24 mouse cellular contexts compared by ENCODE assay signal in genomic region chrX:103308262-103308661, GRCm38 (mm10). TPM values are rescaled to one million over a fixed set of nuclear protein-coding genes. Genes with fewer than 3 reads are reported as not detected.
DNase-seq lines count a peak whose midpoint lies in the region; ATAC-seq and TF ChIP-seq lines count a peak whose summit lies in the region.
"Had no signal": no experiment of that assay in that cellular context is flagged by ENCODE, and none has a peak within 500 bp of the region (broad histone marks: within the 10 kb centered on the region; RNA-seq: fewer than 3 reads in every experiment).

No protein-coding gene starts in this region.

- H3K9me3 ChIP-seq in liver, embryonic 14.5 days (ENCODE audit: control insufficient read depth, low read length): no peaks in the 10 kb centered on the region
- no peaks in the 10 kb centered on the region for H3K9me3 ChIP-seq in liver, embryonic 12.5 days (replicated peaks)
- no peaks in the 10 kb centered on the region for H3K9me3 ChIP-seq in liver, postnatal 0 days (ENCODE audit: low read length)
- H3K9me3 ChIP-seq: embryonic facial prominence, embryonic 10.5 days; embryonic facial prominence, embryonic 12.5 days; forebrain, embryonic 13.5 days; forebrain, embryonic 15.5 days had no signal

- WGBS in kidney, adult 2 months: 63% methylated on average over 1 of the region's 1 CpGs
- WGBS in liver, embryonic 14.5 days (ENCODE audit: insufficient replicate concordance): 63% methylated on average over 1 of the region's 1 CpGs
- 50% methylated on average over 1 of the region's 1 CpGs for WGBS in liver, embryonic 12.5 days (ENCODE audit: insufficient replicate concordance)
- WGBS in liver, postnatal 0 days (ENCODE audit: insufficient replicate concordance): 59% methylated on average over 1 of the region's 1 CpGs

- H3K36me3 ChIP-seq in kidney, adult 2 months (ENCODE audit: control insufficient read depth, insufficient read depth, low read length): no peaks in the 10 kb centered on the region
- H3K36me3 ChIP-seq in liver, embryonic 14.5 days (replicated peaks; ENCODE audit: control insufficient read depth, insufficient read depth, low read depth): no peaks in the 10 kb centered on the region
- H3K36me3 ChIP-seq in liver, embryonic 12.5 days: no peaks in the 10 kb centered on the region
- H3K36me3 ChIP-seq in liver, postnatal 0 days (replicated peaks; ENCODE audit: insufficient read depth, low read length): no peaks in the 10 kb centered on the region
- H3K36me3 ChIP-seq: embryonic facial prominence, embryonic 10.5 days; embryonic facial prominence, embryonic 12.5 days; forebrain, embryonic 15.5 days had no signal

- H3K27ac ChIP-seq in kidney, adult 2 months (ENCODE audit: insufficient read depth, low read depth, low read length): no peak overlapping the region
- no peak overlapping the region for H3K27ac ChIP-seq in liver, embryonic 14.5 days
- H3K27ac ChIP-seq in liver, embryonic 12.5 days: no peak overlapping the region
- H3K27ac ChIP-seq in liver, postnatal 0 days (ENCODE audit: low read depth): no peak overlapping the region
- H3K27ac ChIP-seq: embryonic facial prominence, embryonic 10.5 days; embryonic facial prominence, embryonic 12.5 days; forebrain, embryonic 13.5 days; forebrain, embryonic 15.5 days had no signal

- no peak overlapping the region for H3K9ac ChIP-seq in liver, embryonic 14.5 days (replicated peaks)
- H3K9ac ChIP-seq in liver, embryonic 12.5 days: no peak overlapping the region
- no peak overlapping the region for H3K9ac ChIP-seq in liver, postnatal 0 days (replicated peaks)
- H3K9ac ChIP-seq: embryonic facial prominence, embryonic 12.5 days; forebrain, embryonic 13.5 days; forebrain, embryonic 15.5 days had no signal

- DNase-seq in kidney, adult 2 months: peak; percentile 1
- DNase-seq in kidney, adult 9 months: no peak
- no peak for DNase-seq in liver, embryonic 14.5 days (ENCODE audit: low read depth in 3 of 3, low spot score in 3 of 3)
- DNase-seq in liver, postnatal 0 days: no peak
- no peak for DNase-seq in Muller cell, postnatal 12 days (ENCODE audit: inconsistent ontology term)
- DNase-seq: adrenal gland, adult 8-10 months; adrenal gland, postnatal 14 days; adrenal gland, postnatal 36 days; cerebellum, adult 11-12 months; cerebellum, adult 2 months; cerebellum, adult 9-10 months; cerebellum, postnatal 10 days; cerebellum, postnatal 25 days had no signal

- ATAC-seq in liver, embryonic 14.5 days (ENCODE audit: insufficient read depth): peak; percentile 35; the same call in 1 of the 2 replicates
- ATAC-seq in liver, embryonic 12.5 days: no peak
- ATAC-seq in liver, postnatal 0 days: peak; percentile 71
- ATAC-seq: activated CD4-positive, CD25-positive, alpha-beta regulatory T cell, adult 4 months; forebrain, embryonic 13.5 days; forebrain, embryonic 15.5 days; Patski had no signal

- no peak for TF ChIP-seq POLR2A in kidney, adult 2 months (IDR thresholded peaks at IDR 0.05; ENCODE audit: low read depth, low read length)

- no peaks in the 10 kb centered on the region for H3K4me1 ChIP-seq in kidney, adult 2 months (ENCODE audit: control insufficient read depth, insufficient read depth, low read length)
- H3K4me1 ChIP-seq in liver, embryonic 14.5 days (replicated peaks; ENCODE audit: control insufficient read depth in 2 of 2, insufficient read depth in 2 of 2, low read length in 1 of 2): no peaks in the 10 kb centered on the region
- no peaks in the 10 kb centered on the region for H3K4me1 ChIP-seq in liver, embryonic 12.5 days
- no peaks in the 10 kb centered on the region for H3K4me1 ChIP-seq in liver, postnatal 0 days (ENCODE audit: insufficient read depth)
- H3K4me1 ChIP-seq: embryonic facial prominence, embryonic 10.5 days; embryonic facial prominence, embryonic 12.5 days; forebrain, embryonic 13.5 days; forebrain, embryonic 15.5 days had no signal

- H3K4me3 ChIP-seq in kidney, adult 2 months (ENCODE audit: insufficient read depth, low read depth, low read length): no peak overlapping the region
- H3K4me3 ChIP-seq in liver, embryonic 14.5 days (ENCODE audit: insufficient read depth in 1 of 2, low read depth in 2 of 2, low read length in 2 of 2): no peak overlapping the region
- no peak overlapping the region for H3K4me3 ChIP-seq in liver, embryonic 12.5 days
- no peak overlapping the region for H3K4me3 ChIP-seq in liver, postnatal 0 days (ENCODE audit: low read depth, low read length)
- H3K4me3 ChIP-seq: embryonic facial prominence, embryonic 10.5 days; embryonic facial prominence, embryonic 12.5 days; forebrain, embryonic 13.5 days; forebrain, embryonic 15.5 days had no signal

- no peak for TF ChIP-seq CTCF in kidney, adult 2 months (conservative IDR thresholded peaks at IDR 0.05; ENCODE audit: insufficient read depth, insufficient read length, low read depth, low read length)
- TF ChIP-seq CTCF in liver, embryonic 14.5 days (IDR thresholded peaks at IDR 0.05; ENCODE audit: low read depth): no peak
- TF ChIP-seq CTCF in liver, postnatal 0 days (IDR thresholded peaks at IDR 0.05; ENCODE audit: low read depth): no peak

- TF ChIP-seq EP300 in liver, embryonic 14.5 days (IDR thresholded peaks at IDR 0.05; ENCODE audit: low read depth): no peak
- TF ChIP-seq EP300 in liver, postnatal 0 days (IDR thresholded peaks at IDR 0.05; ENCODE audit: low read depth): no peak

- no peak overlapping the region for H3K4me2 ChIP-seq in liver, embryonic 14.5 days (ENCODE audit: low read depth)
- H3K4me2 ChIP-seq in liver, embryonic 12.5 days: no peak overlapping the region
- no peak overlapping the region for H3K4me2 ChIP-seq in liver, postnatal 0 days (ENCODE audit: low read depth, low read length)
- H3K4me2 ChIP-seq: embryonic facial prominence, embryonic 12.5 days; forebrain, embryonic 13.5 days; forebrain, embryonic 15.5 days had no signal

- H3K27me3 ChIP-seq in kidney, adult 2 months (replicated peaks; ENCODE audit: control insufficient read depth, insufficient read depth, low read length): no peaks in the 10 kb centered on the region
- H3K27me3 ChIP-seq in liver, embryonic 14.5 days (ENCODE audit: control insufficient read depth, insufficient read depth, low read length): no peaks in the 10 kb centered on the region
- peaks cover 32% of the 10 kb centered on the region for H3K27me3 ChIP-seq in liver, embryonic 12.5 days (replicated peaks)
- H3K27me3 ChIP-seq in liver, postnatal 0 days (ENCODE audit: insufficient read depth, low read length): no peaks in the 10 kb centered on the region
- H3K27me3 ChIP-seq: forebrain, embryonic 15.5 days had no signal

RNA-seq across cellular contexts. Expression of gene Cdx4, which starts 12.9 kb away (rescaled TPM):
- polyA plus RNA-seq in kidney, adult 2 months (2012; rRNA removed): 0.09 and 0.10 TPM in 2 replicates
- polyA plus RNA-seq in liver, embryonic 14.5 days (2012; rRNA removed): not detected in 2 replicates
- polyA plus RNA-seq in liver, embryonic 14.5 days (2014; fragmentation: Nextera tagmentation; extraction: Ambion mirVana): not detected in 2 replicates
- polyA plus RNA-seq in liver, embryonic 12.5 days (2016; fragmentation: Nextera tagmentation; extraction: Ambion mirVana): not detected in 2 replicates
- not detected in 2 replicates for polyA plus RNA-seq in liver, postnatal 0 days (2015; fragmentation: Nextera tagmentation; extraction: Ambion mirVana)
- polyA plus RNA-seq: activated CD4-positive, CD25-positive, alpha-beta regulatory T cell, adult 4 months; C2C12; cerebellum, adult 2 months; cortical plate, adult 2 months; embryonic facial prominence, embryonic 10.5 days; embryonic facial prominence, embryonic 12.5 days; embryonic facial prominence, embryonic 14.5 days; forebrain, embryonic 11.5 days; forebrain, embryonic 13.5 days; forebrain, embryonic 15.5 days; Patski had no signal

RNA-seq across cellular contexts. Expression of gene Chic1, which starts 48.0 kb away (rescaled TPM):
- polyA plus RNA-seq in kidney, adult 2 months (2012; rRNA removed): 0.91 and 1.5 TPM in 2 replicates
- 0.19 and 0.26 TPM in 2 replicates for polyA plus RNA-seq in liver, embryonic 14.5 days (2012; rRNA removed)
- polyA plus RNA-seq in liver, embryonic 14.5 days (2014; fragmentation: Nextera tagmentation; extraction: Ambion mirVana): 0.18 and 0.23 TPM in 2 replicates
- 0.69 and 0.71 TPM in 2 replicates for polyA plus RNA-seq in liver, embryonic 12.5 days (2016; fragmentation: Nextera tagmentation; extraction: Ambion mirVana)
- 0.08 and 0.20 TPM in 2 replicates for polyA plus RNA-seq in liver, postnatal 0 days (2015; fragmentation: Nextera tagmentation; extraction: Ambion mirVana)
